8 mouse cellular contexts compared by ENCODE assay signal in the genomic region with DNA sequence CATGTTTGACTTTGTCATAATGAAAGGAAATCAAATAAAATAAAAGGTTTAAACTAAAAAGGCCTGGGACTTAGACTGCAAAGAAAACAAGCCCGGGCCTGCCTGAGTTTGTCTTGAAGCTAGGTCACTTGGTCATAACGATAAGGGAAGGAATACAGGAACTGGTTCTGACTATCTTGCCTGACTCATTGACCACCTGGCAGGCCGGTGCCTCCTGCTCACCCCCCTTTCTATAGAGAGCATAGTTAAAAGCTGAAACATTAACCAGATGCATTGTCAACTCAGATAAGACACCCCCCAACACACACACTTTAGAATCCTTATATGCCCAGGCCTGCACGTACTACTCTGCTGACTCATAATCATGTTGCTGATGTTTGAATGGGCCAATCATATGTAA. TPM values are rescaled to one million over a fixed set of nuclear protein-coding genes. Genes with fewer than 3 reads are reported as not detected.
DNase-seq lines count a peak whose midpoint lies in the region; ATAC-seq and TF ChIP-seq lines count a peak whose summit lies in the region.
"Not testable (repeated sequence)": the region's sequence is repeated elsewhere in the genome, so short reads cannot be mapped to it uniquely, and the experiment has no call there.
"Had no signal": no experiment of that assay in that cellular context is flagged by ENCODE, and none has a peak within 500 bp of the region (broad histone marks: within the 10 kb centered on the region; RNA-seq: fewer than 3 reads in every experiment).

No protein-coding gene starts in this region.

- not testable (repeated sequence) for H3ac ChIP-seq in C2C12 (ENCODE audit: control insufficient read depth, insufficient read length, low read depth); myocyte (ENCODE audit: control insufficient read depth, insufficient read length)

- H3K79me2 ChIP-seq in C2C12 (ENCODE audit: control insufficient read depth, insufficient read depth); MEL (ENCODE audit: control insufficient read depth, insufficient read depth, low read length, poor library complexity); myocyte (ENCODE audit: control insufficient read depth, insufficient read depth): not testable (repeated sequence)

- not testable (repeated sequence) for H3K9ac ChIP-seq in MEL (ENCODE audit: control insufficient read depth, low read depth, low read length, poor library complexity, severe bottlenecking); liver, embryonic 11.5 days (ENCODE audit: low read depth, low read length); liver, embryonic 16.5 days (ENCODE audit: low read depth, low read length)

- peak; percentile 81 for DNase-seq in MEL (ENCODE audit: low read depth, low spot score)
- peak; percentile 32 for DNase-seq in c-Kit-positive CD71-positive TER-119-negative erythroid progenitor cells, embryonic 14.5 days (ENCODE audit: low read depth)
- peak; percentile 79 for DNase-seq in heart, embryonic 10.5 days (ENCODE audit: low spot score)
- DNase-seq in liver, embryonic 11.5 days (ENCODE audit: low spot score): not testable (repeated sequence)

- H3K27me3 ChIP-seq in C2C12 (ENCODE audit: control insufficient read depth, insufficient read depth, insufficient read length); MEL (ENCODE audit: control insufficient read depth in 1 of 2, insufficient read depth in 2 of 2, low read length in 2 of 2); heart, embryonic 10.5 days (ENCODE audit: insufficient read depth, poor library complexity, severe bottlenecking); liver, embryonic 11.5 days (replicated peaks; ENCODE audit: control insufficient read depth, insufficient read depth, low read length); liver, embryonic 16.5 days (ENCODE audit: control insufficient read depth, insufficient read depth, low read depth, low read length); myocyte (ENCODE audit: control insufficient read depth, insufficient read depth, insufficient read length): not testable (repeated sequence)

- not testable (repeated sequence) for H3K4me2 ChIP-seq in liver, embryonic 11.5 days; liver, embryonic 16.5 days (ENCODE audit: low read depth, low read length)
- peak overlapping the region; percentile 1 for H3K4me2 ChIP-seq in myocyte (ENCODE audit: low read depth)

- peak overlapping the region; percentile 93 for H3K27ac ChIP-seq in MEL (ENCODE audit: control insufficient read depth, low read depth, low read length)
- not testable (repeated sequence) for H3K27ac ChIP-seq in heart, embryonic 10.5 days; liver, embryonic 11.5 days (ENCODE audit: low read depth, low read length); liver, embryonic 16.5 days (ENCODE audit: low read length)

- peak; percentile 71 to 82 for TF ChIP-seq EP300 in MEL (IDR thresholded peaks at IDR 0.05; ENCODE audit: low read depth in 1 of 2, low read length in 2 of 2)

- TF ChIP-seq RAD21 in MEL (IDR thresholded peaks at IDR 0.05; ENCODE audit: low read depth, low read length): not testable (repeated sequence)

- not testable (repeated sequence) for H3K36me3 ChIP-seq in C2C12 (ENCODE audit: control insufficient read depth, insufficient read depth); MEL (ENCODE audit: control insufficient read depth in 1 of 2, insufficient read depth in 2 of 2, low read length in 2 of 2); heart, embryonic 10.5 days; liver, embryonic 11.5 days (ENCODE audit: control insufficient read depth, insufficient read depth, low read length); liver, embryonic 16.5 days (ENCODE audit: control insufficient read depth, insufficient read depth); myocyte (ENCODE audit: control insufficient read depth, insufficient read depth)

- H3K4me1 ChIP-seq in MEL (ENCODE audit: control insufficient read depth in 1 of 2, insufficient read depth in 2 of 2, low read length in 2 of 2); heart, embryonic 10.5 days; liver, embryonic 11.5 days (replicated peaks; ENCODE audit: control insufficient read depth, insufficient read depth, low read length); liver, embryonic 16.5 days (ENCODE audit: control insufficient read depth, low read depth, low read length): not testable (repeated sequence)

- TF ChIP-seq CTCF in C2C12 (IDR thresholded peaks at IDR 0.05; ENCODE audit: control insufficient read depth, insufficient read depth, insufficient read length); MEL (IDR thresholded peaks at IDR 0.05 in 2 of 3, conservative IDR thresholded peaks at IDR 0.05 in 1 of 3; ENCODE audit: control insufficient read depth in 1 of 3, insufficient read depth in 1 of 3, low read depth in 2 of 3, low read length in 3 of 3, poor library complexity in 1 of 3, severe bottlenecking in 1 of 3): not testable (repeated sequence)

- TF ChIP-seq POLR2A in MEL (IDR thresholded peaks at IDR 0.05; ENCODE audit: control insufficient read depth in 1 of 2, insufficient read depth in 1 of 2, low read depth in 1 of 2, low read length in 2 of 2, poor library complexity in 1 of 2); myocyte (IDR thresholded peaks at IDR 0.05; ENCODE audit: insufficient read length, low read depth): not testable (repeated sequence)

- not testable (repeated sequence) for H3K4me3 ChIP-seq in C2C12 (ENCODE audit: insufficient read depth, poor library complexity, severe bottlenecking); MEL (ENCODE audit: control insufficient read depth in 1 of 2, insufficient read depth in 1 of 2, low read depth in 2 of 2, low read length in 2 of 2); heart, embryonic 10.5 days; liver, embryonic 11.5 days (ENCODE audit: low read depth, low read length); liver, embryonic 16.5 days (ENCODE audit: low read depth, low read length); myocyte

- WGBS in heart, embryonic 10.5 days: 34% methylated on average over 4 of the region's 4 CpGs
- WGBS in liver, embryonic 11.5 days: 43% methylated on average over 4 of the region's 4 CpGs
- WGBS in liver, embryonic 16.5 days (ENCODE audit: insufficient replicate concordance): 33% methylated on average over 4 of the region's 4 CpGs

- not testable (repeated sequence) for H3K79me3 ChIP-seq in C2C12 (ENCODE audit: low read depth)

- ATAC-seq in liver, embryonic 11.5 days (replicated peaks; ENCODE audit: low FRiP score): peak; percentile 77
- peak; percentile 68; the same call in 1 of the 2 replicates for ATAC-seq in liver, embryonic 16.5 days (ENCODE audit: low read depth)

- not testable (repeated sequence) for H3K9me3 ChIP-seq in MEL (replicated peaks; ENCODE audit: insufficient read depth, low read length); heart, embryonic 10.5 days; liver, embryonic 11.5 days (ENCODE audit: control insufficient read depth, low read length); liver, embryonic 16.5 days (replicated peaks; ENCODE audit: control insufficient read depth, low read length)

TF ChIP-seq in C2C12, 6 proteins besides CTCF, POLR2A, EP300 and RAD21:
- TF ChIP-seq MYOD1 (IDR thresholded peaks at IDR 0.05; ENCODE audit: control insufficient read depth, insufficient read length, low read depth): peak; percentile 47

TF ChIP-seq in MEL, 35 proteins besides CTCF, POLR2A, EP300 and RAD21:
- 0 out of 2 replicates have a peak, but pooled peaks have one; percentile 14 for TF ChIP-seq MYC (IDR thresholded peaks at IDR 0.05; ENCODE audit: low read depth, low read length)
- TF ChIP-seq GATA1 (IDR thresholded peaks at IDR 0.05; ENCODE audit: low read depth, low read length): peak; percentile 73
- TF ChIP-seq TAL1 (IDR thresholded peaks at IDR 0.05; ENCODE audit: low read length): peak; percentile 93
- peak; percentile 58 for TF ChIP-seq ETS1 (IDR thresholded peaks at IDR 0.05; ENCODE audit: low read depth, low read length)
- peak; percentile 76 for TF ChIP-seq TCF12 (IDR thresholded peaks at IDR 0.05; ENCODE audit: low read depth, low read length)

TF ChIP-seq in myocyte, 11 proteins besides CTCF, POLR2A, EP300 and RAD21:
- TF ChIP-seq MYOD1 (IDR thresholded peaks at IDR 0.05; ENCODE audit: control insufficient read depth in 1 of 3, insufficient read length in 2 of 3, low read depth in 2 of 3): peak in 2 of 3 experiments; percentile 25 to 49

RNA-seq across cellular contexts. Expression of a gene that starts 46.6 kb away (rescaled TPM):
- polyA plus RNA-seq in C2C12 (2012; fragmentation: generic; extraction: Trizol): 4.3 TPM
- 12.8 and 12.9 TPM in 2 replicates for total RNA-seq in MEL (2012; rRNA removed)
- polyA plus RNA-seq in MEL (2012; ENCODE audit: insufficient read depth in 1 of 2, insufficient read length in 2 of 2, low read depth in 1 of 2, low replicate concordance in 2 of 2, missing spikeins in 1 of 2): 100 to 1,000 TPM in 1 of 2 experiments, 10 to 100 TPM in 1; 20.4 to 103 TPM
- polyA plus RNA-seq in heart, embryonic 10.5 days (2016; fragmentation: Nextera tagmentation; extraction: Ambion mirVana): 28.3 and 45.5 TPM in 2 replicates
- polyA plus RNA-seq in liver, embryonic 11.5 days (2014; fragmentation: Nextera tagmentation; extraction: Ambion mirVana): 37.7 and 37.8 TPM in 2 replicates
- polyA plus RNA-seq in liver, embryonic 16.5 days (2015; fragmentation: Nextera tagmentation; extraction: Ambion mirVana): 28.0 and 32.0 TPM in 2 replicates
- 8.2 TPM for polyA plus RNA-seq in myocyte (2012; fragmentation: generic; extraction: Trizol)

RNA-seq across cellular contexts. Expression of a gene that starts 52.9 kb away (rescaled TPM):
- polyA plus RNA-seq in C2C12 (2012; fragmentation: generic; extraction: Trizol) (1.2 TPM), MEL (2012; ENCODE audit: insufficient read depth in 1 of 2, insufficient read length in 2 of 2, low read depth in 1 of 2, low replicate concordance in 2 of 2, missing spikeins in 1 of 2) (1 to 10 TPM in 1 of 2 experiments, not detected in 1; 1.6 TPM), myocyte (2012; fragmentation: generic; extraction: Trizol) (1.0 TPM)
- 1.7 and 2.5 TPM in 2 replicates for total RNA-seq in MEL (2012; rRNA removed)
- polyA plus RNA-seq in heart, embryonic 10.5 days (2016; fragmentation: Nextera tagmentation; extraction: Ambion mirVana): 8.3 and 8.4 TPM in 2 replicates
- polyA plus RNA-seq in liver, embryonic 11.5 days (2014; fragmentation: Nextera tagmentation; extraction: Ambion mirVana): 4.9 and 5.0 TPM in 2 replicates
- 0.36 and 0.44 TPM in 2 replicates for polyA plus RNA-seq in liver, embryonic 16.5 days (2015; fragmentation: Nextera tagmentation; extraction: Ambion mirVana)
- polyA plus RNA-seq: liver, adult 2 months had no signal
